Mouse (Mus musculus) liver, adult 10 weeks (tissue): ENCODE measurements around the gene Ccdc59. TPM values are rescaled to one million over a fixed set of nuclear protein-coding genes. Genes with fewer than 3 reads are reported as not detected.

Experiments used
- polyA plus RNA-seq: library from polyadenylated mRNA; stranded (reverse); fragments of 350-450 nt; fragmentation: Illumina TruSeq; extraction: RNeasy Lipid Tissue Mini Kit (QIAGEN cat#74804); gene quantifications from one replicate; pipeline ENCODE4 v1.2.3, GENCODE M21; 2014; ENCODE audit warnings: low read depth, low replicate concordance

The Ccdc59 gene
- polyA plus RNA-seq = 21.2 TPM

DNA sequence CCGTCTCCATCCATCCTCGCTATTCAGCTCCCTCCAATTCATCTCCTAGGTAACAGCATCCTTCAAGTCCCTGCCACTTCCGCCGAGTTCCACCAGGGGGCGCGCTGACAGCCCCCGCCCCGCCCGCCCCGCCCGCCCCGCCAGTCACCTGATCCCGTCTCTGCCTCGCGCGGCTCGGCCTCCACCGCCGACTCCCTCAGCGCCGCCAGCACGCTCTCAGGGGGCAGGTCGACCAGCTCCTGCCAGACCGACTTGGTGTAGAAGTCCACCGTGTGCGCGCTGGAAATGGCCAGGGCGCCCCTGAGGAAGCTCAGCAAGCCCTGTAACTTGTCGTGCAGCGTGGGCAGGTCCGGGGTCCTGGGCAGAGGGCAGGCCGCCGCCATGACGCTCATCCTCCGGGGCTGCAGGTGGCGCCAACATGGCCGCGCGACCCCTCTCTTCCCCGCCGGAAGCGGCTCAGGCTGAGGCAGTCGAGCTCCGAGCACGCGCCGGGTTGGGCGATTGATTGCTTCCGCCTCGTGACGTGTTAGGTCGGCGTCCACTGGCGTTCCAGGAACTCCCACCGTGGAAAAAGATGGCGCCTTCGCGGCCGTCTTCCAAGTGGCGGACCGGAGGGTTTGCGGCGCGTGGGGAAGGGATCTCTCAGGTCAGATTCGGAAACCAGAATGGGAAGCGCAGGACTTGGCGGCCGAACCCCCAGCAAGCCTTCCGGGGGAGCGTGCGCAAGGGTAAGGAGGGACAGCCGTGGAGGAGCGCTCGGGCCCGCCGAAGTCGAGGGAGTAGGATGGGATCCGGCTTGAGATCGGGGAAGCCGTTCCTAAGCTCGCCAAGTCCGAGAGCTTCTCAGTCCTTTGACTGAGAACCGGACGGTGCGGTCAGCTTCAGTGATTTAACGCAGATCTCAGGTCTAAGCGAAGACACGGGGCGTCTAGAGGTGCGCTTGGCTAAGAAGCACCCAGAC is at the start of gene Ccdc59, which contains the start of gene Mettl25:
TSS of gene Ccdc59 (plus strand) at position 140 of the 961 bp plus-strand sequence.
TSS of gene Mettl25 (minus strand) at position 453 of the 961 bp plus-strand sequence.

Other genes starting within 250 kb of the Ccdc59 start
- gene Mettl25, start 313 bp downstream of the Ccdc59 start, polyA plus RNA-seq = 2.9 TPM